Mouse (Mus musculus): Measurements from ENCODE around the gene E130311K13Rik.

Gene E130311K13Rik

DNA sequence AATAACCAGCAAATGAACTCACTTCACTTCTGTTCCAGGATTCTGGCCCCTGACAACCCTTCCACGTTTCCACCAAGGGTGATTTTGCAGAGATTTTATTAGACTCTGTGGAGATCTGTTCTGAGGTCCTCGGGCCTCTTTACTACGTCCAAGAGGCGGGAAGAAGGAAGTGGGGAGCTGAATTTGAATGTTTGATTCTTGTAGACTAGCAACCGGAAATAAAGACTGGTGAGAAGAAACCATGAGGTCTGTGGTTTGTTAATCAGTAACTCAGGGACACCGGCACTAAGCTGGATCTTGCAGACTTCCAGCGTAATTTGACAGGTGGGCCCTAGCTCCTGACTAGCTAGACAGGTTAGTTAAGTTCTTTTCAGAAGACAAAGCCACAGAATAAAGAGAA, 35.6 kb downstream of the E130311K13Rik start:
- no peak for DNase-seq

DNA sequence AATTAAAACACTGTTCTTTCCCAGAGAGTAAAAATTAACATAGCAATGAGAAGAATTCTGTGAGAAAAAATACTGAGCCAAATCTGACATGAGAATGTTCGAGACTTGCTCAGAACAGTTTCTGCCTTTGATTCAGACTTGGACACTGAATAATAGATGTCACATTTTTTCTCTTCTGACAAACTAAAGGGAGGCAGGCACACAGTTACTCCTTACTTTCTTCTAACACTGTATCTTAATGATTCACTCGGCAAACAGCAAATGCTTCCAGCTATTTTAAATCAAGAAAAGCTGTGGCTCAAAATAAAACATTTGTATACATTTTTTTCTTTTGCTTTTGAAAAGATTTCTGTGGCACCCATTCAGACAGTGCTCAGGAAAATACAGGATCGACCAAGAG, 37.1 kb downstream of the E130311K13Rik start:
- DNase-seq = no peak

DNA sequence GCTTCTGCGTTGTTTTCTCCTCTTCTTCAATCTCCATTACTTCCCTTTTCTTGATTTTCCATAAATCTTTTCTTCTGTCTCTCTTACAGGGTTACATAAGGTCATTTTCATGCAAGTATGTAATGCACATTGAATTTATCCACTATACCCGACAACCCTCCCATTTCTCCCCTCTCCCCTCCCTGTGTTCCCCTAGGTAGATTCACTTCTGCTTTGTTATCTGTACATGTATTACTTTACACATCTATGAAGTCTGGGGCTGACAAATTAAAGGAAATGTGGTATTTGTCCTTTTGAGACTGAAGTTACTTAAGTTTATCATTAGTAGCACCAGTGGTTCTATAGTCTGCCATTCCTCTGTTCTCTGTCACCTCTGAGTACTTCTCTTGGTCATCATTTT, 48.2 kb downstream of the E130311K13Rik start:
- no peak for DNase-seq

DNA sequence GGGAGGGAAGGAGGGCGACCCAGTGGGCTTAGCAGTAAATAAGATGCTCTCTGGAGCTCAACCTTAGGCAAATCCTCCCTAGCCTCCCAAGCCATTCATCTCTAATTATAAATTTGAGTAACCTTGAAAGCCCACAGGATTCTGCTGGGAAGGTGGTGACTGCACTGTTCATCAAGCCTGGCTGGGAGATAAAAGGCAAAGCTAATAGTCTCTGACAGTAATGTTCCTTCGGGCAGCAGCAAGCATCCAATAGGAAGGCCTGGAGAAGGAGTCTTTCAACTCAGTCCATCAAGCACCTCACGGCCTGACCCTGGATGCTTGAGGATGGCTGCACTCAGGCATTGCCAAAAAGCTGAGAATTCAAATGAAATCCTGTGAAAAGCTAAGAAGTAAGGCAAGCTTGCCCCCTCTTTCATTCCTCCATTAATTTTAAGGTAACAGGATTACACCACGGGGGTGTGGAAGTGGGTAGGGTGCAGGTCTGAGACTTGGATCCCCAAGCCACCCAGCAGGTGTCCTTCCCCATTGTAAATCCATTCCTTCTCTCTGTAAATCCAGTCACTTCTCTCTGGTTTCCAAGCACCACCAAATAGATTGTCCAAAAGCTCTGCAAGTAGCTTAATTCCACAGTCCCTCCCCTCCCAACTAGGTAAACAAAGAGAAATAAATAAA, 50.1 kb downstream of the E130311K13Rik start:
- DNase-seq = no peak

DNA sequence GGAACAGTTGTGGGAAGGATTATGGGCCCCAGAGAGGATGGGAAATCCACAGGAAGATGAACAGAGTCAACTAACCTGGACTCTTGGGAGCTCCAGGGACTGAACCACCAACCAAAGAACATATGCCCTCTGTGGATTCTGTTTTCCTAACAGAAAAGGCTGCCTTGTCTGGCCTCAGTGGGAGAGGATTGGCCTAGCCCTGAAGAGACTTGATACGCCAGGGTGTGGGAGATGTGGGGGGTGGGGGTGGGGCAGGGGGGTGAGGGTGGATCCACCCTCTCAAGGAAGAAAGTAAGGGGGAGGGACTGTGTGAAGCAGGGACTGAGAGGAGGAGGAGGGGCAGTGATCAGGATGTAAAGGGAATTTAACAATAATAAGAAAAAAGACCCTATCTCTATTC, 56.5 kb downstream of the E130311K13Rik start:
- DNase-seq = no peak

DNA sequence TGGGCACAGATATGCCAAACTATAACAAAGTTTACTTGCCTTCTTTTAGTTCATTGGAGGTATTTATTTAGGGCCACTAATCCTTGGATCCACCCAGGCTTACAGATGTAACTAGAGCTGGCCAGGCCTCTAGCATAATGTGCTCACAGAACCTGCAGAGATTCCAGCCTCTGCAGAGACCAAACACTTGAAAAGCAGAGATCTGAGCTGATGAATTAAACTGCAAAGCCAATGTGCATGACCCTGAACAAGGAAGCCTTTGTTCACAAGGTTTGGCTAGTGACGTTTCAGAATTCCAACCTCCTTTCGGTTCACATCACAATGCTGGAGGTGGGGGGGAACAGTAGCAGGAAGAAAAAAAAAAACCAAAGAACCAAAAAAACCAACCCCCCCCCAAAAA, 58.0 kb downstream of the E130311K13Rik start:
- DNase-seq = no peak

DNA sequence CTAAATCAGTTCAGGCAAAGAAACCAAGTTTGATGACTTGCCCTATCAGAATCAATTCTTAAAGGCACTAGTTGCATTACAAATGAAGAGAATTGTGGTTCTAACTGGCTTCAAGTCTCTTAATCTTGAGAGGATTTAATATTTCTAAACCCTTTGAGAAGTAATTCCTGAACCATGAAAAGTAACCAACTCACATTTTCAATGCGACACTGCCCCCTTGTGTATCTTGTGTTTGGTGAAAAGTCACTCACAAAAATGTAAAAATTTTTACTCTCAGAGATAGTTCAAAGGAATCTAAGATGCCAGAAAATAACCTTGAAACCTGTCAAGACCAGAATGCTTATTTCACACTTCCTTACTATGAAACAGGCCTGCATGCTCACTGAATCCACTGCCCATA, 61.0 kb downstream of the E130311K13Rik start:
- no peak for DNase-seq

DNA sequence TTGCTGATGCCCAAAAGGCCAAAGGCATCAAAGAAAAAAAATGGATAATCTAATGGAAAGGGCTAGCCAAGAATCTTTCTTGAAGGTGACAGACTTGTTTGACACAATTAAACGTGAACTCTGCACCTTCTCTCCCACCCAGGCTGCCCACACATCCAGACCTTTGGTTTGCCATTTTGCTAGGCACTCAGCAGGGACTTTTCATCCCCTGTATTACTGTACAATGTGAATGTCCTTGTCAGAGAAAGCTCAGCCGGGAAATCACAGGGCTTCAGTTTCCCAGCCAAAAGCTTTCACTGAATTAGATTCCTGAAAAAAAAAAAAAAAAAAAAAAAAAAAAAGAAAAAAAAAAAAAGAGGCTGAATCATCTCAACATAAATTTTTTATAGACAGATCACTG, 64.2 kb downstream of the E130311K13Rik start:
- DNase-seq = no peak
